Mouse (Mus musculus) embryonic stem cell, embryonic (primary cell): ENCODE results near the gene A630023A22Rik.

Experiments used
- CTCF ChIA-PET, 4 experiments: fragments of 300-600 bp in 2 of 4; fragments of 350-600 bp in 2 of 4; sonication (Branson Sonifier 250); formaldehyde crosslinking; loops; one replicate each; lab custom pipeline; 2022; ENCODE audit warnings: inconsistent platforms in 2 of 4; lab: Charles Lee
- POLR2A ChIA-PET, 4 experiments: fragments of 300-600 bp in 2 of 4; fragments of 350-600 bp in 2 of 4; sonication (Branson Sonifier 250); formaldehyde crosslinking; loops; one replicate each; lab custom pipeline; 2022; ENCODE audit warnings: antibody characterized with exemption in 4 of 4, inconsistent platforms in 1 of 4; lab: Charles Lee

The A630023A22Rik gene

DNA sequence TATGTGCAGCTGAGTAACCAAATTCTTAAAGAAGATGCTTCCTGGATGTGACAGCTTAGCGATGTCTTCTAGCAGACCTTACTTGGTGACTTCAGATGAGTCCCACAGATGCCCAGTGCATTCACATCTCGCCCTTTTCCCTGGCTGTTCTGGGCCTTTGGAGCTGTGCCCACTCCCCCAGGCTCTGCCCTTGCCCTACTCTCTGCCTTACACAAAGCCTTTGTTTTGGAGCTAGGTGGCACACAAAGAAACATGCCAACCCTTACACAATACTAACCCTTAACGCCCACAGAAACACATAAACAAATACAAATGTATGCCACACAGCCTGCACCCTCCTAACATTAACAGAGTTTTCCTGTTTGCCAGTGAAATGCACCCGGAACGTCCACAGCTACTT is 6.4 kb downstream of the A630023A22Rik start:
- ChIA-PET POLR2A (interaction anchor here in 2 of 4 experiments (0.9 to 1.7 kb wide), 2 partner anchors 10 to 12 kb away, joined by 3 to 4 read pairs; partner anchors contain the start of gene Anxa8 (in 1 of the 2)), CTCF (interaction anchor here (0.6 to 1.6 kb wide), 5 partner anchors 9 to 34 kb away, joined by 3 to 6 read pairs (median 4); no protein-coding TSS in a partner anchor)

DNA sequence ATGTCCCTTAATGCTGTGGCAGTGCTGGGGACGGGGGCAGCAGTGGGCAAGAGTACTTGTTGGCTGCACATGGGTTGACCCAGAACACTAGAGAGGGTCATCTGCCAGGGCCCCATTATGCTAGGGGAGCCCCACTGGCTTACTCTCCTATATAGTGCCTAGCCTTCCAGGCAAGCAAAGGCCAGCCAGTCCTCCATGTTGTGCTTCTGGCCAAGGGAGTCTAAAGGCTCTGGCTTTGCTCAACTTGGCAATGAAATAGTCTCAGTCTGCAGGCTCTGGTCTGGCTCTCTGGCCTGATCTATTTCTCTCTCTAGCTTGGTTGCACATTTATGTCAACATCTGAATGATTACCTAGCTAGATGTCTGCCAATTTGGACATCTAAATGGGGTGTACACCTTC is 9.7 kb downstream of the A630023A22Rik start:
- CTCF ChIA-PET = interaction anchor here (0.7 to 2.4 kb wide), 11 partner anchors 12 to 143 kb away, joined by 3 to 9 read pairs (median 4); no protein-coding TSS in a partner anchor
- POLR2A ChIA-PET = no interaction called here

DNA sequence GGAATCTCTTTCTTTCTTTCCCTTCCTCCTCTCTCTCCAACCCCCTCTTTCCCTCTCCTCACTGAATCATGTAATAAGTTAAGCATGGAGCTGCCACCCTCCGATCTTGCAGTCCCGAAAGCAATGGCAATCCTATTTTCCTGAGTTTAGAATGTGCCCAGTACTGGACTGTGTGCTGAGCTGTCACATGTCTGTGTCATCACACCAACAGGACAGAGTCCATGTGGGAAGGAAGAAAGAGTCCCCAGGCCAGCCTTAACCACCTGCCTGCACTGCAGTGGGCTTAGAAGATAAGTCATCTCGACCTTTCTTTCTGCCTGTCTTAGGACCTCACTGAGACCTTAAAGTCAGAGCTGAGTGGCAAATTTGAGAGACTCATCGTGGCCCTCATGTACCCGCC is 11.1 kb downstream of the A630023A22Rik start:
- POLR2A ChIA-PET = interaction anchor here in 1 of 4 experiments (0.7 kb wide), 1 partner anchor 10 kb away, joined by 3 read pairs; no protein-coding TSS in a partner anchor

DNA sequence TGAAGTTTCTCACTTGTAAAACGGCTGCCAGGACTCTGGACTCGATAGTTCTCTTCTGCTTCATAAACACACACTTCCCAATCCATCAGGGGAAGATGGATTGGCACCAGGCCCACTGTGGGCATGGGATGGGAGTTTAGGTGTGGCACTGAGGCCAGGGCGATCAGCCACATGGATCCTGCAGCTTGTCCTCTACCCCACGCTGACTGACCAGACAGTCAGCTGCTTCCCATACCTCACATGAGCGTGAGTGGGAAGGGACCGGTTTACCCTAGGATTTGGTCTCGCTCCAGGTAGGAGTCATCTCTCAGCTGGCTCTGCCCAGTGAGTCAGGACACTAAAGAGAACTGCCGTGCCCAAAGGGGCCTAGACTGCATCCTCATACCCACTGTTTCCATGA is 12.8 kb downstream of the A630023A22Rik start:
- ChIA-PET CTCF (interaction anchor here in 1 of 4 experiments (0.9 kb wide), 1 partner anchor 1407 kb away, joined by 4 read pairs; no protein-coding TSS in a partner anchor), POLR2A (interaction anchor here in 1 of 4 experiments (1.3 kb wide), 1 partner anchor 9 kb away, joined by 4 read pairs; no protein-coding TSS in a partner anchor)

More for the DNA sequence above, 11.1 kb downstream of the A630023A22Rik start:
- CTCF ChIA-PET = interaction anchor here in 3 of 4 experiments (0.8 to 2.4 kb wide), 9 partner anchors 11 to 143 kb away, joined by 3 to 9 read pairs (median 6); partner anchors contain the start of gene Gprin2 (in 1 of the 3)

DNA sequence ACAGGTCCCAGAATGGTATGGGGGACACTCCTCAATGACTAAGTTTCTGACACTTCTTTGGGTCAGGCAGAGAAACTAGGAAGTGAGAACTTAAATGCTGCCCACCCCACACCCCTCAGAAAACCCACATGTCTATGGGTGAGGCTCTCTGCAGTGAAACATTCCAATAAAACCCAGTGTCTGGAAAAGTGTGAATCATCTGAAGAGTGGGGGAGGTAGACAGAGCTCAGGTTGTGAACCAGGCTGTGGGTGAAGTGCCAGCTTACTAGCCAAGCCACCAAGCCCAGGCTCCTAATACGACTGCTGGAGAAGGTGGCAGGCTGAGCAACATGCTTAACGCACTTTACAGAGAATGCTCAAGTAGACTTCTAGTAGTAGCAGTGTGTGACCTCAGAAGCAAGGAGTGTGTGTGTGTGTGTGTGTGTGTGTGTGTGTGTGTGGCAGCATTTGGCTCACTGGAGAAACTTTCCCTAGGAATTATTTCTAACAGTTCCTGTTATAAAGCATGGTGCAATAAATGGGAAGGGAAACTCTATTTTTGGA is 14.6 kb downstream of the A630023A22Rik start:
- CTCF ChIA-PET = no interaction called here
- POLR2A ChIA-PET = no interaction called here

DNA sequence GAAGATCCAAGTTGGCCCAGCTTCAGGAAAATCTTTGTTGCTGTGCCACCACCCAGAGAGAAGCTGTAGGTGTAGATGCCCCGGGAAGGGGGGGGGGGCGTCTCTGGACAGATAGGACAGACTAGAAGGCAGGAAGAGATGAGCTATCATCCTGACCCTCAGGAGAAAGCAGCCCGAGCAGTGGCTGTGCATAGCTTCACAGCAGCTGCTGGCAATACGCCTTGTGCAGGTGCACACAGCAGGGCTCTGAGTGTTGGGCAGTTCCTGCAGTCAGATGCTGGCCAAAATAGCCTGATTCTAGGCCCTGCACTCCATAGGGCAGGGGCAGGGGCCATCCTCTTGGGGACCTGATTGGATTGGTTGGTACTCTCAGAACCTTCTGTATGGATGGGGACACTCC is 15.7 kb downstream of the A630023A22Rik start:
- ChIA-PET POLR2A (interaction anchor here in 1 of 4 experiments (0.6 to 1.4 kb wide), 2 partner anchors 18 to 151 kb away, joined by 3 to 4 read pairs; no protein-coding TSS in a partner anchor), CTCF (interaction anchor here in 3 of 4 experiments (0.6 to 3.6 kb wide), 9 partner anchors 11 to 315 kb away, joined by 3 to 18 read pairs (median 5); no protein-coding TSS in a partner anchor)

DNA sequence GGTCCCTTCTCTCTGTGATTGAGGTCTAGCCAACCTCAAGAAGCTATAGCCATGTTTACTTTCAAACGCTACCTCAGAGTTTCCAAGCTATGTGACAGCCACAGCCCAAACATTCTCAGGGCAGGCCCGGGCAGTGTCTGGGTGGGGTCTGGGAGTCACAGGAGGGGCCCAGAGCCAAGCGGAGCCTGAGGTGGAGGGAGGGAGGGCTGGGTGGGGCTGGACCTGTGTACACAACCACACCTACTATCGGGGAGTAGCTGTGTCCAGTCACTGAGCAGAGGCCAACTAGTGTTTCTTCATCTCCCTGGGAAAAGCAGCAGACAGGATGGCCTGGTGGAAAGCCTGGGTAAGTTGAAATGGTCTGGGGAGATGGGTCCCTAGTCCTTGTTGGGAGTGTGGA is 16.8 kb downstream of the A630023A22Rik start, which contains the start of gene Anxa8:
Gene Anxa8, plus strand, starts transcription at position 251 of the 400 bp plus-strand sequence.
- ChIA-PET POLR2A (interaction anchor here in 2 of 4 experiments (0.5 to 2.5 kb wide), 9 partner anchors 10 to 462 kb away, joined by 3 to 11 read pairs (median 3); partner anchors contain the start of gene Gprin2 (in 1 of the 2)), CTCF (interaction anchor here in 3 of 4 experiments (0.6 to 3.6 kb wide), 8 partner anchors 18 to 130 kb away, joined by 3 to 18 read pairs (median 5); no protein-coding TSS in a partner anchor)

DNA sequence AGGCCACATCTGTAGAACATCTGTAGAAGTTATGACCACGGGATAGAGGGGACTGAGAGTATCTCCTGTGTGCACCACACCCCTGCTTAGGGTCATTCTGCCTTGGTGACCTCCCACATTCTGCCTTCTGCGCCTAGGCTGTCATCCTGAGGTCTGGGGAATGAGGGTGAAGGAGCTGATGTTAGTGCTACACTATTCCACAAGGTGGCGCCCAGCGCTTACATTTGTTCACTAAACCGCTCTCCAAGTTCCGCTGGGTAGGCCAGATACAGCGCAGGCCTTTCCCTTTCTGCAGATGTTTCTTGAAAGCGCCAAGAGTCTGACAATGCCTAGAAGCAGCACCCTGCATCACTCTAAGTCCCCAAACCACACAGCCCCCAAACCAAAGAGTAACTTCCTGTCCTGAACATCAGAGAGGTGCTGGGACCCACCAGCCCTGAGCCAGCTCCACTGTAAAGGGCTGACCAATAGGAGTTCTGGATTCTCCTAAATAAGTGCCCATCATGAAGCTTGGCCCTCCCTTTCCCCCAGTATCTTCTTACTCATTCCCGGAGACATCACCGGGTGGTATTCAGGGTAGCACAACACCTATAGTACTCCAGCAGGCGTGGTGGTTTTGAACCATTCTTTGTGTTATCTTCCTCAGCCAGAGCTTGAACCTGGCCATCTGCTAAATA is 22.1 kb downstream of the A630023A22Rik start:
- CTCF ChIA-PET = interaction anchor here (0.5 to 4.5 kb wide), 63 partner anchors 9 to 743 kb away, joined by 3 to 63 read pairs (median 4); partner anchors contain the start of genes A630023A22Rik (in 2 of the 4) and Npy4r (in 1 of the 4)
- POLR2A ChIA-PET = interaction anchor here in 3 of 4 experiments (0.6 to 2.0 kb wide), 17 partner anchors 10 to 315 kb away, joined by 3 to 8 read pairs (median 3); partner anchors contain the start of gene A630023A22Rik (in 1 of the 3)

DNA sequence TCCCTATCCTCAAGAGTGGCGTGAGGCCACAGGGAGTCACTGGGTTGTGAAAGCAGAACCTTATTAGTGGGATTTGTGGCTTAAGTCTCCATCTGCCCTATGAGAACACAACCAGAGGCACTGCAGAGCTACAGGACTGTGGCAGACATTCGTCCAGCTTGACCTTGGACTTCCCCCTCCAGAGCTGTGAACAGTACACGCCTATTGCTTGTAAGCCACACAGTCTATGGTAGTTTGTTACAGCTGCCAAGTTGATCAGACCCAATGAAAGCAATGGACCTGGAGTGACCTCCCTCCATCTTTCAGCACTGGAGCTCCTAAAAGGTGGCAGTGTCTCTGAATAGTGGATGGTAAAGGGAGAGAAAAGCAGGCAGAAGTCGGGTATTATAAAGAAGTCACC is 24.3 kb downstream of the A630023A22Rik start:
- CTCF ChIA-PET = interaction anchor here in 3 of 4 experiments (0.9 to 4.5 kb wide), 4 partner anchors 26 to 119 kb away, joined by 3 to 63 read pairs (median 4); no protein-coding TSS in a partner anchor
- POLR2A ChIA-PET = no interaction called here

DNA sequence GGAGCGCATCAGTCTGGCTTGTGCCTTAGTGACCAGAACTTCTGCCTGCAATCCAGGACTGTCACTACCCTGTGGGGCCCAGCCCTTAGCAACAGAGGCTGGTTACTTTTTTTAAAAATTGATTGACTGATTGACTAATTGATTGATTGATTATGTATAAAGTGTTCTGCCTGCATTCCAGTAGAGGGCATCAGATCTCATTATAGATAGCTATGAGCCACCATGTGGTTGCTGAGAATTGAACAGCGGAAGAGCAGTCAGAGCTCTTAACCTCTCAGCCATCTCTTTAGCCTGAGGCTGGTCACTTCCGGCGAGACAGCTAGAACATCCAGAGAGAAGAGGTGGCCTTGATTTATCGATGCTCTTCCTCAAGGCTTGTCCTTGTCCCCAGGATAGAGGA is 25.3 kb downstream of the A630023A22Rik start:
- CTCF ChIA-PET = interaction anchor here (0.8 to 1.8 kb wide), 6 partner anchors 28 to 415 kb away, joined by 3 to 6 read pairs (median 4); no protein-coding TSS in a partner anchor
- POLR2A ChIA-PET = no interaction called here

DNA sequence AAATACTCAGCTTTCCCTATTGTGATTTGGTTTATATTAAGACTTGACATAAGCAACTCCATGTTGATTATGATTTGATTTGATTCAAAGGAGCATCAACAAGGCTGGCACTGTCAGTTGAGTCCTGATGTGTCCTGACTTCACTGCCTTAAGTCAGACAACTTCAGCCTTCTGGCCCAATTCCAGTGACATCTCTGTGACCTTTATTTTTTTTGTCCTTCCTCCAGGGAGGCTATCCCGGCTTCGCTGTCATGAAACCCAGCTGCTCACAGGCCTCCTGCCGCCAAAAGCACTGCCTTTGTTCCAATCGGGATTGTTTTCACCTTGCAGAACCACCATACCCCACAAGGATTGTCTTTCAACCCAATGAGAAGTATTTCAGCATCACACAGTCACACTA is 27.2 kb downstream of the A630023A22Rik start:
- POLR2A ChIA-PET = interaction anchor here in 1 of 4 experiments (0.6 kb wide), 1 partner anchor 123 kb away, joined by 4 read pairs; no protein-coding TSS in a partner anchor
- CTCF ChIA-PET = interaction anchor here in 2 of 4 experiments (0.6 to 1.1 kb wide), 2 partner anchors 12 to 30 kb away, joined by 3 to 8 read pairs; no protein-coding TSS in a partner anchor

DNA sequence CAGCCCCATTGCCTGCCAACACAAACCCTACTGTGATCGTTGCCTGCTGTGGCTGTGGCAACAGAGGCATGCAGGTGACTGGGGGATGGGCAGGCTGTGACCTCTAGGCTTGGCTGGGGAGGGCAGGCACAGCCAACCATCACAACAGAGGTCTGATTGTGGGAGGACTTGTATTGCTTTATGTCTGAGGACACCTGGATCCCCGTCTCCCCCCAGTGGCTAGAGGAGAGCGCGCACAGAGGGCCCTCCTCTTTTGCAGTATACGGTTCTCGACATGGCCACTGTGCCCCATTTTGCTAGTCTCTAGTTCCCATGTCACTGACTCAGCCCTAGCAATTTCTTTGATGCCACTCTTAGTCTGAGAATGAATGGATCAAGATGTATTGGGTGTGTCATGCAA is 30.9 kb downstream of the A630023A22Rik start:
- CTCF ChIA-PET = interaction anchor here in 3 of 4 experiments (0.6 to 2.5 kb wide), 3 partner anchors 9 to 358 kb away, joined by 3 to 6 read pairs (median 6); no protein-coding TSS in a partner anchor

DNA sequence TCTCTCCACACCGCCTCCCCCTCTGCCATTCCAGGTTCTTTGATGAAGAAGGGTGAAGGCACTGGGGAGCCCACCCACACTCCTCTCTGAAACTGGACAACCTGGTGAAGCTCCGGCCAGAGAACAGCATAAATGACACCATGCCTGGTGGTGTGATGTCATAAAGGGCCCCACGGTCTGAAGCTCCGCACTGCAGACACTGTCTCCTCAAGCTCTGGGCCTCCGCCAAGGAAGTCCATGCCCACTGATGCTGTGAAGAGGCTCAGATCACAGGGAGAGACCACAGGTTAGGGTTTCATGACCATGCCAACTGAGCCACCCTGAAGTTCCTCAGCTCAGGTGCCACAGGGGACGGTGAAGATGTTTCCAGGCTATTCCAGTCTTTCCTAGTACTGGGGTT is 50.0 kb downstream of the A630023A22Rik start, which contains the start of gene Antxrl:
Gene Antxrl, plus strand, starts transcription at position 192 of the 400 bp plus-strand sequence.
- CTCF ChIA-PET = no interaction called here
- POLR2A ChIA-PET = no interaction called here

More for the DNA sequence above, 30.9 kb downstream of the A630023A22Rik start:
- POLR2A ChIA-PET = no interaction called here

DNA sequence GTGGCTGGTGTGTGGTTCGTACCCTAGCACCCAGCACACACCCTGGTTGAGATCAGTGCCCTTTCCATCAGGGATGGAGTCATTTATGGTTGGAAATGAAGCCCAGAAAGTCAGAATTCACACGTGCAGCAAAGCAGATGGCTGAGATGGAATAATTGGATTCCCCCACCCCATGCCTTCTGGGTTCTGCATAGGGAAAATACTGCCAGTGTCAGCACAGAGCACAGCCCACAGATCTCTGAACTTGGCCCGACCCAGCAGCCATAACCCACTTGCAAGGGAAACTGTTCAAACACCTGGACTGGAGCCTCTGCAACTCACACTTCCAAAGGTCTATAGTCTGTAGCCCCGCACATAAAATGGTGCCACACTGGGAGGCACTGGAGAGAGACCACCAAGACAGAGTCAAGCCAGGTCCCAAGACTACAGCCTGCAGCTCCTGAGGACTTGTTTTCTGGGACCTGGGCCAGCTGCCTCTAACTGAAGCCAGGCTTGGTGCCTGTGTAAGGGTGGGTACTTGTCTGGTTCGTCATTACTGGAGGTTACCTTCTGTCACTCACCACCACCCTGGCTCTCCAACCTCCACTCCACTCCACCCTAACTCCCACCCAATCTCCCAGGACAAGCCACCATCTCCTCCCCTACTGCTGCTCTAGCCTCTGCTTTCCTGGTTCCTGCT is 52.3 kb downstream of the A630023A22Rik start:
- ChIA-PET POLR2A (no interaction called here), CTCF (interaction anchor here in 1 of 4 experiments (0.5 kb wide), 1 partner anchor 43 kb away, joined by 4 read pairs; no protein-coding TSS in a partner anchor)

DNA sequence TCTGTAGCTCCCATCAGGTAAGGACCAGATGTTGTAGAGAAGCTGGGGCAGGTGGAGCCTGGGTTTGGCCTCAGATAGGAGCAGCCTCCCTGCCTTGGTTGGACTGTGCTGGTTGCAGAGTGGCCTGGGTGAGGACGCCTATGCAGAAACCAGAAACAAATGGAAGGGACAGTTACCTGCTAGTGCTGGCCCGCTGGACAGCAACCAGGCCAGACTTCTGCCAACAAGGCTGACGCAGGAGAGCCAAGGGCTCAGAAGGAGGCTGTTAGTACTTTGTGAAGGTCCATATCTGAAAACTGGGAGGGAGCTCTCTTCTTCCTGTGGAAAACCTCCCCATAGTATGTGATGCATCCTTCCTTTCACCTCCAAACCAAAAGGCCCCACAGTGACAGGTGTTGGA is 59.2 kb downstream of the A630023A22Rik start:
- CTCF ChIA-PET = no interaction called here
- POLR2A ChIA-PET = no interaction called here

DNA sequence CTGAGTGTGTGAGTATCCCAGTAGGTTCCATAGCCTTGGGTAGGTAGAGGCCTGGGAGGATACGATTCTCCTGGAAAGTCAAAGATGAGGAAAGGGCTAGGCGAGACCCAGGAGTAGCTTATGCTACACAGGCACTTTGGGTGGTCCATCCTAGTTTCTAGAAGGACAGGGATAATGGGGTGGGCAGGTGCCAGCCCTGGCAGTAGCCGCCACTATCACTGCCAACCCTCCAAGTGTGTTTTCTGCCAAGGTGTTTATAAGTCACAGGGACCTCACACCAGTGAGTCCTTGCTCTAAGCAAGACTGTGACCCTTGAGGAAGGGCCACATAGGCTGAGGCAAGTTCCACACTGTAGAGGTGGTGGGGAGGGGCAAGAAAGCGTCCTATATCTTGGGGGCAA is 61.3 kb downstream of the A630023A22Rik start:
- POLR2A ChIA-PET = no interaction called here
- CTCF ChIA-PET = no interaction called here

DNA sequence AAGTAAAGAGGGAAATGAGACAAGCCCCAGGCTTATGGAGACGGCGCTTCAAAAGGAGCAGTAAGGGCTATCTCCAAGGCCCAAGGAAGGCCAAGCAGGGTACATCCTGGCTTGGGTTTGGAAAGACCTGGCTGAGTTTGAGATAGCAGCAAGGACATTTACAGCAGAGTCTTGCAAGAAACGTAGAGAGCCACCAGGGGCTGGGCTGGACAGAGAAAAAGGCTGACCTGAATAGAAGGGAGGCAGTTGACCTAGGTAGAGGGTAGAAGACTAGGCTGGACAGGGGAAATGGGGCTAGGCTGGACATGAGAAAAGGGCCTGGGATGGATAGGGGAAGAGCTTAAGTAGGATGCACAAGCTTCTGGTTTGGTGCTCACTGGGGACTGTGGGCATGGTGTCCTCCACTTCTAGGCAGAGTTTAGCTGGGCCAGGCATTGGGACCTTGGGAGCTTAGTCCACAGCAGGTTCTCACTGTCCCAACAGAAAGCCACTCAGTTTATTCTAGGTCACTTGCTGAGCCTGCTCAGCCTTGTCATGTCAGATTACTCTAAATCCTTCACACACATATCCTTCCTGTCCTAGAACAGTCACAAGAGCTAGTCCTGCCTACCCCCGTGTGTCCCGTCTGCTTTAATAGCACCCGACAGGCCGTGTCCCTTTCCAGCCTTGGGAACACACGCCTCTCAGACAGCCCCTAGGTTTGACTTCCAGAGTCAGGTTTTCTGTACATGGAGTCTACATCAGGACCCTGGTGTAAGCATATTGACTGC is 68.5 kb downstream of the A630023A22Rik start:
- ChIA-PET CTCF (interaction anchor here in 2 of 4 experiments (0.5 to 0.6 kb wide), 2 partner anchors 39 to 556 kb away, joined by 3 to 4 read pairs; no protein-coding TSS in a partner anchor), POLR2A (no interaction called here)
